ENCODE assay signal across 24 mouse cellular contexts in the genomic region with DNA sequence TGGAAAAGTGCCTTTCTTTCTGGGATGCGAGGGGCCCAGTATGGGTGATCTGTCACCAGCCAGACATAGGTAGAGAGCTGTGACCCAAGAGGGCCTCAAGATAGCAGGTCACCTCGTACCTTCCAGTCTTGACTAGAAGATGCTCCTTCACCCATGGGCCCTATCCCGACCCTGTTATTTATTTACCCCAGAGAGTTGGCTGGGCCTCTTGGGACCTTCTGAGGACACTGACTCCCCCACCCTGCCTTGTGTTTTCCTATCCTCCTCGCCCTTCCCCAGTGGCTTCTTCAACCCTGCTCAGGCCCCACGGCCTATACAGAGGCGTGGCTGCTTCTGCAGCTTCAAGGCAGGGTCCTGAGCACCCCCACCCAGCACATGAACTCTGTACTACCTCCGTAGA.
"Had no signal": no experiment of that assay in that cellular context is flagged by ENCODE, and none has a peak within 500 bp of the region (broad histone marks: within the 10 kb centered on the region; RNA-seq: fewer than 3 reads in every experiment).

No protein-coding gene starts in this region.

- H3K4me2 ChIP-seq: heart, embryonic 11.5 days; heart, embryonic 13.5 days; heart, embryonic 15.5 days; hindbrain, embryonic 13.5 days; hindbrain, embryonic 15.5 days; limb, embryonic 12.5 days; liver, embryonic 11.5 days; liver, embryonic 13.5 days; liver, embryonic 15.5 days had no signal

- ATAC-seq: forebrain, embryonic 16.5 days; hindbrain, postnatal 0 days; intestine, embryonic 16.5 days; liver, postnatal 0 days had no signal

- H3K9ac ChIP-seq: heart, embryonic 13.5 days; heart, embryonic 15.5 days; hindbrain, embryonic 13.5 days; hindbrain, embryonic 15.5 days; limb, embryonic 12.5 days; liver, embryonic 13.5 days; liver, embryonic 15.5 days; liver, postnatal 0 days had no signal

- H3K4me3 ChIP-seq: heart, adult 2 months; heart, embryonic 13.5 days; heart, embryonic 15.5 days; hindbrain, embryonic 13.5 days; hindbrain, embryonic 15.5 days; layer of hippocampus, adult 2 months; left cerebral cortex, adult 2 months; limb, embryonic 10.5 days; limb, embryonic 12.5 days; liver, embryonic 13.5 days; liver, embryonic 15.5 days had no signal

- H3K27me3 ChIP-seq: heart, embryonic 13.5 days; heart, embryonic 15.5 days; hindbrain, embryonic 13.5 days; hindbrain, embryonic 15.5 days; limb, embryonic 12.5 days; liver, embryonic 13.5 days; liver, embryonic 15.5 days had no signal

- DNase-seq: gastrocnemius, postnatal 14 days; gastrocnemius, postnatal 36 days; heart, adult 11 months; heart, adult 2 months; heart, postnatal 14 days; heart, postnatal 36 days; liver; liver, embryonic 13.5 days; liver, postnatal 0 days had no signal

- H3K27ac ChIP-seq: heart, adult 2 months; heart, embryonic 13.5 days; heart, embryonic 15.5 days; hindbrain, embryonic 13.5 days; hindbrain, embryonic 15.5 days; hindbrain, postnatal 0 days; kidney, postnatal 0 days; layer of hippocampus, adult 2 months; left cerebral cortex, adult 2 months; limb, embryonic 10.5 days; limb, embryonic 12.5 days; liver, embryonic 13.5 days had no signal

- H3K9me3 ChIP-seq: heart, embryonic 13.5 days; heart, embryonic 15.5 days; hindbrain, embryonic 13.5 days; hindbrain, embryonic 15.5 days; limb, embryonic 10.5 days; limb, embryonic 12.5 days; liver, embryonic 13.5 days; liver, embryonic 15.5 days had no signal
